Mouse (Mus musculus) CH12.LX (cell line): ENCODE data around the gene Cdk14. TPM values are rescaled to one million over a fixed set of nuclear protein-coding genes. Genes with fewer than 3 reads are reported as not detected.

Source experiments
- DNase-seq: peaks from one replicate; pipeline ENCODE4 v3.0.0-alpha.2; 2013; ENCODE audit errors: extremely low read depth
- H3K27ac ChIP-seq: 2 replicates; pipeline ENCODE4 v1.5.1; 2012; ENCODE audit warnings: low read depth, mild to moderate bottlenecking, control low read depth, moderate library complexity; ENCODE audit not compliant: insufficient read depth
- H3K27me3 ChIP-seq: replicated peaks from 2 replicates; pipeline ENCODE3; 2012; ENCODE audit warnings: inconsistent platforms
- H3K36me3 ChIP-seq, 2 experiments: replicated peaks in 1 of 2; 2 replicates each; pipeline versions ENCODE3 to v1.6.1; 2012; ENCODE audit warnings: inconsistent platforms in 1 of 2, low read length in 1 of 2, mild to moderate bottlenecking in 1 of 2, mixed read lengths in 1 of 2, moderate library complexity in 1 of 2; ENCODE audit not compliant: control insufficient read depth in 1 of 2, insufficient read depth in 1 of 2
- H3K4me1 ChIP-seq, 2 experiments: 2 replicates each; pipeline ENCODE4 v1.6.1; 2012; ENCODE audit warnings: inconsistent platforms in 1 of 2, moderate library complexity in 1 of 2; ENCODE audit not compliant: insufficient read depth in 2 of 2, control insufficient read depth in 1 of 2
- H3K4me2 ChIP-seq: 2 replicates; pipeline ENCODE4 v1.6.1; 2012; ENCODE audit warnings: low read depth, mild to moderate bottlenecking, control low read depth; ENCODE audit not compliant: poor library complexity, insufficient read depth, severe bottlenecking
- H3K4me3 ChIP-seq, 3 experiments: fragments of 150-350 bp in 1 of 3; sonication (generic) in 1 of 3; replicated peaks in 1 of 3; 2 replicates each; pipeline versions ENCODE3 to v1.5.1; 2011 to 2012; ENCODE audit warnings: low read depth in 2 of 3, low read length in 2 of 3, mild to moderate bottlenecking in 2 of 3, moderate library complexity in 2 of 3, control low read depth in 1 of 3, improper control_type of control experiment in 1 of 3, inconsistent platforms in 1 of 3, mixed read lengths in 1 of 3; ENCODE audit not compliant: poor library complexity in 1 of 3
- H3K79me2 ChIP-seq: replicated peaks from 2 replicates; pipeline ENCODE4 v1.6.1; 2012; ENCODE audit warnings: mild to moderate bottlenecking, moderate library complexity; ENCODE audit not compliant: control insufficient read depth, poor library complexity, insufficient read depth, severe bottlenecking; ENCODE audit errors: extremely low read depth
- H3K9ac ChIP-seq: 2 replicates; pipeline ENCODE4 v1.6.1; 2012; ENCODE audit warnings: low read depth, mild to moderate bottlenecking, control low read depth, moderate library complexity; ENCODE audit not compliant: insufficient read depth
- H3K9me3 ChIP-seq: replicated peaks from 2 replicates; pipeline ENCODE3; 2012; ENCODE audit warnings: low read length, inconsistent platforms, mixed read lengths
- CTCF ChIP-seq, 2 experiments: IDR thresholded peaks in 1 of 2; conservative IDR thresholded peaks in 1 of 2; 2 replicates each; pipeline ENCODE4 v1.5.1; 2011 to 2012; ENCODE audit warnings: low read depth in 2 of 2, low read length in 2 of 2, improper control_type of control experiment in 1 of 2, inconsistent platforms in 1 of 2, mild to moderate bottlenecking in 1 of 2, moderate library complexity in 1 of 2
- E2F4 ChIP-seq: IDR thresholded peaks from 2 replicates; pipeline ENCODE4 v1.6.1; 2011; ENCODE audit warnings: low read depth, low read length, improper control_type of control experiment; ENCODE audit not compliant: insufficient replicate concordance
- EP300 ChIP-seq: IDR thresholded peaks from 2 replicates; pipeline ENCODE4 v1.6.1; 2011; ENCODE audit warnings: low read length, improper control_type of control experiment
- JUN ChIP-seq: IDR thresholded peaks from 2 replicates; pipeline ENCODE4 v1.6.1; 2011; ENCODE audit warnings: low read depth, mild to moderate bottlenecking, low read length, improper control_type of control experiment, moderate library complexity; ENCODE audit not compliant: insufficient read depth
- JUND ChIP-seq: conservative IDR thresholded peaks from 2 replicates; pipeline ENCODE4 v1.6.1; 2011; ENCODE audit warnings: low read depth, low read length, improper control_type of control experiment
- MAFK ChIP-seq: IDR thresholded peaks from 2 replicates; pipeline ENCODE4 v1.6.1; 2011; ENCODE audit warnings: low read length, improper control_type of control experiment; ENCODE audit not compliant: insufficient replicate concordance
- MAX ChIP-seq: IDR thresholded peaks from 2 replicates; pipeline ENCODE4 v1.6.1; 2011; ENCODE audit warnings: low read length, improper control_type of control experiment
- MAZ ChIP-seq: IDR thresholded peaks from 2 replicates; pipeline ENCODE4 v1.6.1; 2012; ENCODE audit warnings: low read depth, mild to moderate bottlenecking, inconsistent platforms, low read length, improper control_type of control experiment, moderate library complexity
- MEF2A ChIP-seq: IDR thresholded peaks from 2 replicates; pipeline ENCODE4 v1.6.1; 2014; ENCODE audit warnings: low read depth, mild to moderate bottlenecking, inconsistent platforms, low read length, improper control_type of control experiment, borderline replicate concordance
- MXI1 ChIP-seq: IDR thresholded peaks from 2 replicates; pipeline ENCODE4 v1.6.1; 2011; ENCODE audit warnings: mild to moderate bottlenecking, low read depth, low read length, improper control_type of control experiment
- POLR2A ChIP-seq: IDR thresholded peaks from 2 replicates; pipeline ENCODE4 v1.6.1; 2011; ENCODE audit warnings: low read depth, mild to moderate bottlenecking, improper control_type of control experiment, low read length
- RCOR1 ChIP-seq: conservative IDR thresholded peaks from 2 replicates; pipeline ENCODE4 v1.6.1; 2012; ENCODE audit warnings: low read depth, mild to moderate bottlenecking, inconsistent platforms, low read length, improper control_type of control experiment
- UBTF ChIP-seq: IDR thresholded peaks from 2 replicates; pipeline ENCODE4 v1.6.1; 2012; ENCODE audit warnings: low read depth, mild to moderate bottlenecking, inconsistent platforms, low read length, improper control_type of control experiment, moderate library complexity
- USF2 ChIP-seq: conservative IDR thresholded peaks from 2 replicates; pipeline ENCODE4 v1.6.1; 2011; ENCODE audit warnings: low read depth, low read length, improper control_type of control experiment
- ZKSCAN1 ChIP-seq: IDR thresholded peaks from 2 replicates; pipeline ENCODE4 v1.6.1; 2012; ENCODE audit warnings: low read depth, inconsistent platforms, low read length, improper control_type of control experiment, borderline replicate concordance
- ZMIZ1 ChIP-seq: IDR thresholded peaks from 2 replicates; pipeline ENCODE4 v1.6.1; 2012; ENCODE audit warnings: low read depth, mild to moderate bottlenecking, inconsistent platforms, low read length, improper control_type of control experiment
- ZNF384 ChIP-seq: IDR thresholded peaks from 2 replicates; pipeline ENCODE4 v1.6.1; 2012; ENCODE audit warnings: low read depth, low read length, improper control_type of control experiment, inconsistent platforms
- dilution Hi-C: fragments of 300-500 bp; cut with MboI; formaldehyde crosslinking; loops from 2 replicates; pipeline ENCODE4 v1.14.3; 2020; ENCODE audit warnings: low sequenced_read_pairs; ENCODE audit not compliant: extremely low pct_unique_long_range_greater_than_20kb, extremely low pct_ligation_motif_present
- in situ Hi-C: fragments of 300-500 bp; cut with MboI; formaldehyde crosslinking; loops from 3 replicates; pipeline ENCODE4 v1.14.3; 2019; ENCODE audit warnings: low sequenced_read_pairs, low pct_ligation_motif_present, low pct_unique_long_range_greater_than_20kb, mixed read lengths
- polyA plus RNA-seq: library from polyadenylated mRNA; unstranded; fragments of >175 nt; gene quantifications from 2 replicates; pipeline ENCODE4 v1.2.1, GENCODE M21; 2012; ENCODE audit warnings: low read depth; ENCODE audit not compliant: insufficient read length
- total RNA-seq, 2 experiments: library from RNA; depleted of rRNA; stranded (reverse); fragments of 300-350 nt in 1 of 2; fragments of >200 nt in 1 of 2; gene quantifications; 2 replicates each; pipeline ENCODE4 v1.2.3; 2012 to 2014

Gene Cdk14
- total and polyA plus RNA-seq, 3 experiments: 3.7 to 12.0 (median 8.9) TPM

GRCm38 (mm10) chr5:5109621-5110020 lies 310.5 kb downstream of the Cdk14 start:
- Histone ChIP-seq H3K9me3 (no peaks in the 10 kb centered on the region), H3K27me3 (no peaks in the 10 kb centered on the region), H3K4me3 (no peak overlapping the region), H3K36me3 (no peaks in the 10 kb centered on the region)
- dilution Hi-C loops: no loop called here
- TF ChIP-seq POLR2A: no peak
- TF ChIP-seq MEF2A: no peak
- no peak for TF ChIP-seq UBTF
- TF ChIP-seq, all 38 proteins: peak for 0
- no peak overlapping the region for H3K27ac ChIP-seq
- no peaks in the 10 kb centered on the region for H3K4me1 ChIP-seq
- no peak overlapping the region for H3K9ac ChIP-seq
- in situ Hi-C loops: no loop called here
- H3K79me2 ChIP-seq: no peaks in the 10 kb centered on the region
- no peak for DNase-seq
- H3K4me2 ChIP-seq: no peak overlapping the region

- Histone ChIP-seq H3K27me3 (no peaks in the 10 kb centered on the region), H3K27ac (no peak overlapping the region), H3K4me3 (no peak overlapping the region), H3K36me3 (no peaks in the 10 kb centered on the region), H3K9me3 (no peaks in the 10 kb centered on the region), H3K9ac (no peak overlapping the region), H3K79me2 (no peaks in the 10 kb centered on the region), H3K4me2 (no peak overlapping the region), H3K4me1 (no peaks in the 10 kb centered on the region)
- in situ Hi-C loops (no loop called here), dilution Hi-C loops (no loop called here)
- TF ChIP-seq MXI1 (no peak), CTCF (conservative IDR thresholded peaks at IDR 0.05 in 1 of 2, IDR thresholded peaks at IDR 0.05 in 1 of 2; ENCODE audit: low read depth in 2 of 2, low read length in 2 of 2) (no peak), MAX (no peak), ZMIZ1 (no peak), RCOR1 (no peak), ZNF384 (no peak)
- no peak for DNase-seq
Measured at GRCm38 (mm10) chr5:5109017-5109416, 311.1 kb downstream of the Cdk14 start.

- H3K4me3 ChIP-seq: no peak overlapping the region
- no peak overlapping the region for H3K27ac ChIP-seq
- no peaks in the 10 kb centered on the region for H3K9me3 ChIP-seq
- no peaks in the 10 kb centered on the region for H3K79me2 ChIP-seq
- in situ Hi-C loops (no loop called here), dilution Hi-C loops (no loop called here)
- peaks cover 0 to 4% of the 10 kb centered on the region in 2 experiments; a peak in 2 of 4 replicates for H3K4me1 ChIP-seq
- no peak overlapping the region for H3K9ac ChIP-seq
- no peaks in the 10 kb centered on the region for H3K36me3 ChIP-seq
- no peak overlapping the region for H3K4me2 ChIP-seq
- no peaks in the 10 kb centered on the region for H3K27me3 ChIP-seq
- no peak for DNase-seq
- TF ChIP-seq MAFK (no peak), ZKSCAN1 (no peak), JUN (no peak), JUND (no peak), MAZ (no peak), ZMIZ1 (no peak), EP300 (no peak), E2F4 (no peak), MAX (no peak), USF2 (no peak)
Measured at GRCm38 (mm10) chr5:5096248-5096915, 323.7 kb downstream of the Cdk14 start.
